Mouse (Mus musculus): ENCODE data around the gene Tcl1b1. TPM values are rescaled to one million over a fixed set of nuclear protein-coding genes. Genes with fewer than 3 reads are reported as not detected.
"Not testable (repeated sequence)": the region's sequence is repeated elsewhere in the genome, so short reads cannot be mapped to it uniquely, and the experiment has no call there.

Gene Tcl1b1
- polyA plus RNA-seq, 1 experiment from 2014 or later = not detected

DNA sequence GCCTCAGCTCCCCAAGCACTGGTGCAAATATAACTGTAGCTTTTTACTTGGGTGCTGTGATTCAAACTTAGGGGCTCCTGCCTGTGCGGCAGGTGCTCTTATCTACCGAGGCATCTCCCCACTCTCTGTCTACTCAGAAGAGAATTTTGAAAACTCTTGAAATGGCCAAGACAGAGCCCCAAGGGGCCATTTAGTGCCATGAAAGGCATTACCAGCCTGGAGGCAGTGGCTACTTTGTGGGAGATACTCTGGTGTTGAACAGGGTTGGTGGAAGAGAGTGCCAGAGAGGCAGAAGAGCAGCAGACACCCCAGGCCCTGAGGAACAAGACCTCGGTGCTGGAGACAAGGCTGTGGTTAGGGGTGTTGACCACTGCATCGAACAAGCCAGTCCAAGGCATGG lies 24.7 kb upstream of the Tcl1b1 start:
- WGBS = 91% methylated on average over 4 of the region's 4 CpGs
- H3K4me1 ChIP-seq (replicated peaks; ENCODE audit: control insufficient read depth, insufficient read depth, low read length); ATAC-seq: not testable (repeated sequence)

DNA sequence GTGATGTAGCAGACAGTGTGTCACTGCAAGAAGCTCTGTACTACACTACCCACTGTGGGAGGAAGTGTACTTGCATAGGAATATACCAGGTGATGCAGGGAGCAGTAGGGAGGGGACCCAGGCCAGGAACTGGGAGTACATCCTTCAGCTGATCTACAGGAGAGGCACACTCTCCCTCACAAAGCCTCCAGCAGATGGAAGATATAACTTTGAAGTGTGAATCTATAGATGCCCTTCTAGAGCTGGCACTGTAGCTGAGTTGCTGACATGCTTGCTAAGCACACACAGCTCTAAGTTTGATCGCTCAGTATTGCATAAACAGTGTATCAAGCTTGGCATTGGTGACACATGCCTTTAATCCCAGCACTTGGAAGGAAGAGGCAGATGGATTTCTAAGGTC lies 21.8 kb upstream of the Tcl1b1 start:
- H3K27ac ChIP-seq (ENCODE audit: low read length); H3K36me3 ChIP-seq (ENCODE audit: control insufficient read depth, insufficient read depth); H3K9me3 ChIP-seq (ENCODE audit: control insufficient read depth, low read length); H3K4me3 ChIP-seq (replicated peaks; ENCODE audit: low read length); H3K9ac ChIP-seq (replicated peaks; ENCODE audit: low read depth, low read length); ATAC-seq; H3K4me2 ChIP-seq (ENCODE audit: low read length); H3K27me3 ChIP-seq (replicated peaks; ENCODE audit: control insufficient read depth, insufficient read depth, low read length); H3K4me1 ChIP-seq (replicated peaks; ENCODE audit: control insufficient read depth, insufficient read depth, low read length): not testable (repeated sequence)
- 96% methylated on average over 1 of the region's 1 CpGs for whole genome bisulfite sequencing

More for the DNA sequence above, 24.7 kb upstream of the Tcl1b1 start:
- not testable (repeated sequence) for H3K9me3 ChIP-seq (ENCODE audit: control insufficient read depth, low read length); H3K9ac ChIP-seq (replicated peaks; ENCODE audit: low read depth, low read length); H3K27ac ChIP-seq (ENCODE audit: low read length); H3K4me2 ChIP-seq (ENCODE audit: low read length); H3K27me3 ChIP-seq (replicated peaks; ENCODE audit: control insufficient read depth, insufficient read depth, low read length); H3K36me3 ChIP-seq (ENCODE audit: control insufficient read depth, insufficient read depth); H3K4me3 ChIP-seq (replicated peaks; ENCODE audit: low read length)

DNA sequence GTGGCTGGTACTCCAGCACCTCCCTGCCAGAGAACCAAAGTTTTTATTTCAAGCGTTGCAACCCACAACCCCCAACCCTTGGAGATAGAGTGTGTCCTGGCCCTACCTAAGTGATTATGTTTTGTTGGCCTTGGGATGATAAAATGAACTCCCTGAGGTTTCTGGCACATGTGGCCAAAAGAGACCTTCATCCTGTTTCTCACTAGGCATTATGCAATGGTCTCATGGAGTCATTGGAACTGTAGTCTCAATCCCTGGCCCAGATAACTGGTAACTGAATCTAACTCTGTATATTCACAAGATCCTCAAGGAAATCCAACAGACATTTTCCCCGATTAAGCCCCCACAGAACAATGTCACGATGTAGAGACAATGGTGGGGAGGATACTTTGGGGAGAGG lies 16.4 kb upstream of the Tcl1b1 start:
- H3K4me1 ChIP-seq (replicated peaks; ENCODE audit: control insufficient read depth, insufficient read depth, low read length) = no peaks in the 10 kb centered on the region
- WGBS = 94% methylated on average over 3 of the region's 3 CpGs
- H3K27ac ChIP-seq (ENCODE audit: low read length) = no peak overlapping the region
- no peaks in the 10 kb centered on the region for H3K9me3 ChIP-seq (ENCODE audit: control insufficient read depth, low read length)
- no peaks in the 10 kb centered on the region for H3K36me3 ChIP-seq (ENCODE audit: control insufficient read depth, insufficient read depth)
- ATAC-seq = no peak
- H3K4me2 ChIP-seq (ENCODE audit: low read length) = no peak overlapping the region
- H3K9ac ChIP-seq (replicated peaks; ENCODE audit: low read depth, low read length) = no peak overlapping the region
- no peaks in the 10 kb centered on the region for H3K27me3 ChIP-seq (replicated peaks; ENCODE audit: control insufficient read depth, insufficient read depth, low read length)
- H3K4me3 ChIP-seq (replicated peaks; ENCODE audit: low read length) = no peak overlapping the region

DNA sequence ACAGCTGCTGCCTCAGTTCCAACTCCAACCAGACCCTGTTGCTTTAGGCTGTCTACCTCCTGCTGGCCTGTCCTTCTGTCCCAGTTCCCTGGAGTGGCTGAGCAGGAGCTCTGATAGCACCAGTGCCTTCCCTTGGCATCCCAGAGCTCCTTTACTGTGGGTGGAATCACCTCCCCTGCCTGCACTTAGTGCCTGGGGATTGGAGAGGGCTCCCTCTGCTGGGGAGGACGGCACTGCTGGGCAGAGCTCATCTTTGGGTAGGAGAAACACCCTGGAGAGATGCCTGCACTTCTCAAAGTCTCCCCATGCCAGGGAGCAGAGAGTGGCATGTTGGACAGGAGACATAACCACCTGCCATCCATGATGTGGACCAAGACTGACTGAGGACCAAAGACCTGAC lies 14.6 kb upstream of the Tcl1b1 start:
- not testable (repeated sequence) for H3K27me3 ChIP-seq (replicated peaks; ENCODE audit: control insufficient read depth, insufficient read depth, low read length); H3K27ac ChIP-seq (ENCODE audit: low read length); H3K36me3 ChIP-seq (ENCODE audit: control insufficient read depth, insufficient read depth); H3K4me3 ChIP-seq (replicated peaks; ENCODE audit: low read length); ATAC-seq; H3K9ac ChIP-seq (replicated peaks; ENCODE audit: low read depth, low read length); H3K4me2 ChIP-seq (ENCODE audit: low read length); H3K9me3 ChIP-seq (ENCODE audit: control insufficient read depth, low read length); H3K4me1 ChIP-seq (replicated peaks; ENCODE audit: control insufficient read depth, insufficient read depth, low read length)
- WGBS = 25% methylated on average over 1 of the region's 1 CpGs

DNA sequence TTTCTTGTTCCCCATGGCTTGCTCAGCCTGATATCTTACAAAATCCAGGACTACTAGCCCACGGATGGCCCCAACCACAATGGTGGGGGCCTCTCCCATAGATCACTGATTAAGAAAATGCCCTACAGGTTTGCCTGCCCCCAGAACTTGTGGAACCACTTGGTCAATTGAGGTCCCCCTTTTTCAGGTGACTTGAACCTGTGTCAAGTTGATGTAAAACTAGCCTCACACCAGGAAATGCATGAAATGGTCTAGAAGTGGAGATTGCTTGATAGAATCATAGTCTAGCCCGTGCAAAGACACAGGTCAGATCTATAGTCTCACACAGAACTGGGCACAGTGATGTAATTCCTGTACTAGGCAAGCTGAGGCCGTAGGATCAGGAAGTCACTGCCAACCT lies 13.8 kb upstream of the Tcl1b1 start, which contains the start of gene Tcl1b2:
TSS of gene Tcl1b2 (plus strand) at position 301 of the 400 bp plus-strand sequence.
- H3K4me2 ChIP-seq (ENCODE audit: low read length) = no peak within 1 kb of the TSS
- WGBS = 81% methylated on average over 3 of the region's 3 CpGs
- no peaks in the 10 kb centered on the region for H3K27me3 ChIP-seq (replicated peaks; ENCODE audit: control insufficient read depth, insufficient read depth, low read length)
- no peak for ATAC-seq
- no peak within 1 kb of the TSS for H3K9ac ChIP-seq (replicated peaks; ENCODE audit: low read depth, low read length)
- H3K27ac ChIP-seq (ENCODE audit: low read length) = no peak within 1 kb of the TSS
- H3K4me3 ChIP-seq (replicated peaks; ENCODE audit: low read length) = no peak within 1 kb of the TSS
- no peaks in the 10 kb centered on the region for H3K4me1 ChIP-seq (replicated peaks; ENCODE audit: control insufficient read depth, insufficient read depth, low read length)
- no peaks in the 10 kb centered on the region for H3K9me3 ChIP-seq (ENCODE audit: control insufficient read depth, low read length)
- H3K36me3 ChIP-seq (ENCODE audit: control insufficient read depth, insufficient read depth) = no peaks in the 10 kb centered on the region

DNA sequence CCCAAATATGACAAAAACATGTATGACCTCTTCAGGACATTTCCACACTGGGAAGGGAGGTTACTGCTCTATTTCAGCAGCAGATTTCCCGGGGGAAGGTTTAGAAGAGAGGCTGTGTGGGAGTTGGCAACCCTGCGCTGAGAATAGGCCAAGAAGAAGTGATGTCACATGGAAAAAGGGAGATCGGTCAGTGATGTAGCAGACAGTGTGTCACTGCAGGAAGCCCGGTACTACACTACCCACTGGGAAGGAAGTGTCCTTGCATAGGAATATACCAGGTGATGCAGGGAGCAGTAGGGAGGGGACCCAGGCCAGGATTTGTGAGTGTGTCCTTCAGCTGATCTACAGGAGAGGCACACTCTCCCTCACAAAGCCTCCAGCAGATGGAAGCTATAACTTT lies 4.2 kb upstream of the Tcl1b1 start:
- 85% methylated on average over 4 of the region's 4 CpGs for WGBS
- H3K4me3 ChIP-seq (replicated peaks; ENCODE audit: low read length); H3K9me3 ChIP-seq (ENCODE audit: control insufficient read depth, low read length); H3K4me2 ChIP-seq (ENCODE audit: low read length); ATAC-seq; H3K27me3 ChIP-seq (replicated peaks; ENCODE audit: control insufficient read depth, insufficient read depth, low read length); H3K9ac ChIP-seq (replicated peaks; ENCODE audit: low read depth, low read length); H3K36me3 ChIP-seq (ENCODE audit: control insufficient read depth, insufficient read depth); H3K4me1 ChIP-seq (replicated peaks; ENCODE audit: control insufficient read depth, insufficient read depth, low read length); H3K27ac ChIP-seq (ENCODE audit: low read length): not testable (repeated sequence)

DNA sequence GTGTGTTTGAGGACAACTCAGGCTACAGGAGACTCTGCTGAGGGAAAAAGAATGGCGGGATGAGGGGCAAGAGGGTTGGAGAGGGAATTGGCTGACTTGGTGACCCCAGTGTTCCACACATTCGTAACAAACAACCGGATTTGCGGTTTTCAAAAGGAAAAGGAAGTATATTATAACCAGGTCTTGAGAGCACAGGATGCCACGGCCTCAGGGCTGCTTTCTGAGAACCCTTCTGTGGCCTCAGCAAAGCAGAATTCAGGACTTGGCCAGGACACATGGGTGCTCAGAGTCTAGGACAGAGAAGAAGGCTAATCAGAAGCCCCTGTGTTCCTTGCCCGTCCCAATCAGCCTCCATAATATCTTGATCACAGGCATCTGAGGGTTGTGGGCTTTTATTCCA lies 648 bp upstream of the Tcl1b1 start:
- 86% methylated on average over 6 of the region's 6 CpGs for WGBS
- H3K27me3 ChIP-seq (replicated peaks; ENCODE audit: control insufficient read depth, insufficient read depth, low read length) = no peaks in the 10 kb centered on the region
- ATAC-seq = no peak

DNA sequence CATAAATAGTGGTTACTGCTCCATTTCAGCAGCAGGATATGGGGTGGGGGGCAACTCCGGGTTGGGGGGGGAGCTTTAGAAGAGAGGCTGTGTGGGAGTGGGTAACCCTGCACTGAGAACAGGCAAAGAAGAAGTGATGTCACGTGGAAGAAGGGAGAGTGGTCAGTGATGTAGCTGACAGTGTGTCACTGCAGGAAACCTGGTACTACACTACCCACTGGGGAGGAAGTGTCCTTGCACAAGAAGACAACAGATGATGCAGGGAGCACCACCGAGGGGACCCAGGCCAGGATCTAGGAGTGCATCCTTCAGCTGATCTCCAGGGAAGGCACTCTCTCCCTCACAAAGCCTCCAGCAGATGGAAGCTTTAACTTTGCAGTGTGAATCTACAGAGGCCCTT lies 7.2 kb downstream of the Tcl1b1 start:
- no peaks in the 10 kb centered on the region for H3K36me3 ChIP-seq (ENCODE audit: control insufficient read depth, insufficient read depth)
- no peak for ATAC-seq
- no peaks in the 10 kb centered on the region for H3K9me3 ChIP-seq (ENCODE audit: control insufficient read depth, low read length)
- no peaks in the 10 kb centered on the region for H3K27me3 ChIP-seq (replicated peaks; ENCODE audit: control insufficient read depth, insufficient read depth, low read length)
- WGBS = 77% methylated on average over 3 of the region's 3 CpGs
- no peaks in the 10 kb centered on the region for H3K4me1 ChIP-seq (replicated peaks; ENCODE audit: control insufficient read depth, insufficient read depth, low read length)
- H3K4me2 ChIP-seq (ENCODE audit: low read length) = no peak overlapping the region
- no peak overlapping the region for H3K27ac ChIP-seq (ENCODE audit: low read length)
- no peak overlapping the region for H3K9ac ChIP-seq (replicated peaks; ENCODE audit: low read depth, low read length)
- no peak overlapping the region for H3K4me3 ChIP-seq (replicated peaks; ENCODE audit: low read length)

More for the DNA sequence above, 648 bp upstream of the Tcl1b1 start:
- Histone ChIP-seq H3K9ac (replicated peaks; ENCODE audit: low read depth, low read length) (no peak overlapping the region), H3K4me1 (replicated peaks; ENCODE audit: control insufficient read depth, insufficient read depth, low read length) (no peaks in the 10 kb centered on the region), H3K36me3 (ENCODE audit: control insufficient read depth, insufficient read depth) (no peaks in the 10 kb centered on the region), H3K4me3 (replicated peaks; ENCODE audit: low read length) (no peak overlapping the region), H3K27ac (ENCODE audit: low read length) (no peak overlapping the region), H3K4me2 (ENCODE audit: low read length) (no peak overlapping the region), H3K9me3 (ENCODE audit: control insufficient read depth, low read length) (no peaks in the 10 kb centered on the region)

DNA sequence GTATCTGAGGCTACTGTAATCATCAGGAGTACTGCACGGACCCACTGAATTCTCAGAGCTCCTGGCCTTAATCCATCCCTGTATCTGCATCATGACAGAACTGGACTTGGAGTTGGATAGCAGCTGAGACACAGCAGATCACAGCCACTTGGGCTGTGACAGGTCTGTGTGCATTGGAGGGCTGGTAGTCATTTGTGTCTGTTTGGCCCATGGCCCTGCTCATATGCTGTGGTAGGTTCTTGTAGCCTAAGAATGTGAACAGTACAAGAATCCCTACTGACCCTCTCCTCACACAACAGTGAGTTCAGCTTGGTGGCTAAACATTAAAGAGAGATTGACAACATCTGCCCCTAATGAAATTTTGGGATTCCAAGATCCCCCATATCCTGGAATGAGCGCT lies 13.9 kb downstream of the Tcl1b1 start:
- H3K9ac ChIP-seq (replicated peaks; ENCODE audit: low read depth, low read length) = no peak overlapping the region
- H3K4me1 ChIP-seq (replicated peaks; ENCODE audit: control insufficient read depth, insufficient read depth, low read length) = no peaks in the 10 kb centered on the region
- no peaks in the 10 kb centered on the region for H3K27me3 ChIP-seq (replicated peaks; ENCODE audit: control insufficient read depth, insufficient read depth, low read length)
- H3K36me3 ChIP-seq (ENCODE audit: control insufficient read depth, insufficient read depth) = no peaks in the 10 kb centered on the region
- no peak overlapping the region for H3K4me2 ChIP-seq (ENCODE audit: low read length)
- WGBS = 89% methylated on average over 2 of the region's 2 CpGs
- ATAC-seq = no peak
- no peaks in the 10 kb centered on the region for H3K9me3 ChIP-seq (ENCODE audit: control insufficient read depth, low read length)
- no peak overlapping the region for H3K4me3 ChIP-seq (replicated peaks; ENCODE audit: low read length)
- H3K27ac ChIP-seq (ENCODE audit: low read length) = no peak overlapping the region

DNA sequence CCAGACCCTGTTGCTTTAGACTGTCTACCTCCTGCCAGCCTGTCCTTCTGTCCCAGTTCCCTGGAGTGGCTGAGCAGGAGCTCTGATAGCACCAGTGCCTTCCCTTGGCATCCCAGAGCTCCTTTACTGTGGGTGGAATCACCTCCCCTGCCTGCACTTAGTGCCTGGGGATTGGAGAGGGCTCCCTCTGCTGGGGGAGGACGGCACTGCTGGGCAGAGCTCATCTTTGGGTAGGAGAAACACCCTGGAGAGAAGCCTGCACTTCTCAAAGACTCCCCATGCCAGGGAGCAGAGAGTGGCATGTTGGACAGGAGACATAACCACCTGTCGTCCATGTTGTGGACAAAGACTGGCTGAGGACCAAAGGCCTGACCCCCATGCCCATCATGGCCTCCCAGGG lies 14.8 kb downstream of the Tcl1b1 start:
- not testable (repeated sequence) for H3K36me3 ChIP-seq (ENCODE audit: control insufficient read depth, insufficient read depth); H3K4me2 ChIP-seq (ENCODE audit: low read length); H3K27ac ChIP-seq (ENCODE audit: low read length); ATAC-seq; H3K27me3 ChIP-seq (replicated peaks; ENCODE audit: control insufficient read depth, insufficient read depth, low read length); H3K9me3 ChIP-seq (ENCODE audit: control insufficient read depth, low read length); H3K4me3 ChIP-seq (replicated peaks; ENCODE audit: low read length); H3K9ac ChIP-seq (replicated peaks; ENCODE audit: low read depth, low read length); H3K4me1 ChIP-seq (replicated peaks; ENCODE audit: control insufficient read depth, insufficient read depth, low read length)
- WGBS = 29% methylated on average over 2 of the region's 2 CpGs
